Mouse (Mus musculus) frontal cortex, postnatal 36 days (tissue): ENCODE data around the gene Rpl41.

Experiments
- DNase-seq, 2 experiments: peaks; one replicate each; pipeline ENCODE4 v3.0.0; 2022; ENCODE audit warnings: low spot score in 2 of 2

Gene Rpl41

GRCm38 (mm10) chr10:128548947-128549681 lies at the start of gene Rpl41:
Gene Rpl41 (minus strand): TSS chr10:128549305.
- peak; percentile 88 to 93 for DNase-seq

DNA sequence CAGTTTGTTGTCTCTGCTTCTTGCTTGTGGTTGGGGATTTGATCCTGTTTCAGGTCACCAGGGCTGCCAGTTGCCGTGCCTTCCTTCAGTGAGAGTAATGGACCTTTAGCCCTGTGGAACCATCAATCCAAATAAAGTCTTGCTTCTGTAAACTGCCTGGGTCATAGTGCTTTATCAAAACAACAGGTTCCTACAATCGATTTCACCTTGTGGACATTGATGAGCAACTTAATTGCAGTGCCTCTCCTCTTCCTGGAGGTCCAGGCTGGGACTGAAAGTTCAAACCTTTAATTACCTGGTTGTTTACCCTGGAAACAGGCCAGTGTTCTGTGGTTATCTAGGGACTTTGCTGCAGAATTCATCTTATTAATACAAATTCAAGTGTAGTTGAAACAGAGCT lies 49.4 kb upstream of the Rpl41 start:
- DNase-seq = no peak

DNA sequence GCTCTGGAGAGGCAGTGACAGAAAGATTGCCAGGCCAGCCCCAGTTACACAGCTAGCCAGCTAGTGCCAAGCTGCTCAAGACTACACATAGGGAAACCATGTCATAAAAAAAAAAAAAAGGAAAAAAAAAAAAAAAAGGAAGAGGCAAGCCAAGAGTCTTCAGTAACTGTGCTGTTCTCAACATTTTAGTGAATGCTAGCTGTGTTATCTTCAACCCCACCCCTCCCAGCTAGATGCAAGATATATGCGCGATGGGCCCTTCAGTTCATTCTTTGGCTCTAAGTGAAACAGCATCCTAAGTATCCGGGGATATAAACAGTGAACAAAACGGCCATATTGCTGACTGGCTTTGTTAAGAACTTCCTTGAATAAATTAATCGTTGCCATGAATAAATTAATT lies 43.7 kb upstream of the Rpl41 start:
- DNase-seq = no peak

DNA sequence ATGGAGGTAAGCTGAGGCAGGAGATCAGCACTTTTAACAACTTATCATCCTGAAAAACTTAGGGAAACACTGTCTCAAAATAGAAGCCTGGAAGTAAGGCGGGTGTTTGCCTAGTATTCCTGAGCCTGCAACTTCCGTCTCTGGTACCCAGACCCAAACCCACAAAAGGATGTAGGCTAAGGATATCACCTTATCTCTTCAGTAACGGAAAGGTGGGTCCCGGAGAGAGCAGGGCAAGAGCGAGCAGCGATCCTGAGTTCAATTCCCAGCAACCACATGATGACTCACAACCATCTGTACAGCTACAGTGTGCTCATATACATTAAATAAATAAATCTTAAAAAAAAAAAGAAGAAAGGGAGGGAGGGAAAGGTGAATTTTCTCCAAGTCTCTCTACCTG lies 42.3 kb upstream of the Rpl41 start:
- no peak for DNase-seq

DNA sequence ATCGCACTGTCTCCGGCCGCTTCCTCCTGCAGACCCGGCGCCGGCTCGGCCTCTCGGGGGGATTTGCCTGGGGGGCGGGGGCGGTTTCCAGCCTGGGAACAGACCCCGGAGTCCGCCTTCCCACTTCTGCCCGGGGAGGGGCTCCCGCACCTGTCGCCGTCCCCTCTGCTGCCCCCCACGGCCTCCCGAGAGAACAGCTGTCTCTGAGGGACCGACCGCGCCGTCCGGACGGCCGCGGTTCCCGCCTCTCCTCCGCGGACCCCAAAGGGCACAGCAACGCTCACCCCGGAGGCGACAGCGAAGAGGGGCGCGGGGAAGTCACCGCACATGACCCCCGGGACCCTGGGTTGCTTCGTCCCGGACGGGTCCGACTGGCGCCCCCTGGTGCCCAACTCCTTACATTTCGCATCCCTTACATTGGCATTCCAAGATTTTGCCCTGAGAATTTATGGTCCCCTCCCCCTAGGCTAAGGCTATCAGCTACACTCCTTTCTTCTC lies 41.1 kb upstream of the Rpl41 start:
- DNase-seq = no peak

DNA sequence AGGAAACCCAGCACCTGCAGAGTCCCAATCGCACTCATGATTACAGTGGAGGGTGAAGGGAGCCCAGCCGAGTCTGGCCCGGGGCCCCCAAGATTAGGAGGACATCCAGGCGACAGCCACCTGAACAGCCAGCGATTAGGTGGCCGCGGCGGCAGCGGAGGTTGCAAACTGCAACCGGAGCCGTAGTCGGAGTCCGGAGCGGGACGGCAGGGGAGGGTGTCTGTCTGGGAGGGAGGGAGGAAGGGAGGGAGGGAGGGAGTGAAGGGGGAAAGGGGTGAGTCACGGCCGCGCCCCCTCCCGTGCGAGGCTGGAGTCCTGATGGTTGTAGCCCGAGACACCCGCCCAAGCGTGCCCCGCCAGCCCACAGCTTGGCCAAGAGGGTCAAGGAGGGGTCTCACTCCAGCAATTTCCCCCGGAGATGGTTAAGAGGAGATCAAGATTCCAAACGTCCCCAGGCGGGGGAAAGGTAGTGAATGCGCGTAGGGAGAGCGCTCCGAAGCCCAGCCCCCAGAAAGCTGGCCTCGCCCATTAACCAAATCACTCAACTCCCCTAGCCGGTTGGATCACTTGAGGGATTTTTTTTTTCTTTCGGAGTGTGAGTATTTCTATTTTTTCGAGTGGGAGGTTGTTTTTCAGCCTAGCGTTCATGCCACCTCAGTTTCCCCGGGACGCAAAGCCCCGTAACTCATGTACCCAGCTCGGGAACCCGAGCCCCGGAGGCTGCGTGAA lies 40.5 kb upstream of the Rpl41 start, which contains the start of gene Erbb3:
Erbb3 (minus strand) TSS at position 189 of the 729 bp plus-strand sequence.
- peak in 1 of 2 experiments; percentile 16 for DNase-seq

GRCm38 (mm10) chr10:128588775-128589463 lies 39.8 kb upstream of the Rpl41 start:
- no peak for DNase-seq

GRCm38 (mm10) chr10:128588136-128588535 lies 39.0 kb upstream of the Rpl41 start:
- no peak for DNase-seq

DNA sequence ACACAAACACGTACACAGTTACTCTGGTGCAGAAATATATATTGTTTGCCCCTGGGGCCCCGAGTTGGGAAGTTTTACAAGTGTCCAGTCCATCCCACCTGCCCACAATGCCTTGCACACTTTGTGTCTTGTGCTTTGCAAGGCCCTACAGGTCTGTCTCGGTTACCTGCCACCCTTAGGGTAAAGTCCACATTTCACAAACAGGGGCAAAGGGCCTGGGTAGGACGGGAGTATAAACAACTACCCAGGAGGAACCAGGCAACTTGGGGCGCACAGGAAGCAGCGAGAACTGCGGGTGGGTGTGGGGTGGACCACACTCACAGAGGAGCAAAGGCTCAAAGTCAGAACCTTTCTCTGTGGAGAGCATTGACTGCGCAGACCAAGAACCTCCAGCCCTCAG lies 38.6 kb upstream of the Rpl41 start:
- DNase-seq = no peak

GRCm38 (mm10) chr10:128587120-128587519 lies 38.0 kb upstream of the Rpl41 start:
- DNase-seq = no peak

GRCm38 (mm10) chr10:128586546-128586945 lies 37.4 kb upstream of the Rpl41 start:
- no peak for DNase-seq

- no peak for DNase-seq
Observed at GRCm38 (mm10) chr10:128584386-128584785, 35.3 kb upstream of the Rpl41 start.

GRCm38 (mm10) chr10:128583644-128584043 lies 34.5 kb upstream of the Rpl41 start:
- DNase-seq = no peak

- DNase-seq = no peak
Observed at GRCm38 (mm10) chr10:128579731-128580130, 30.6 kb upstream of the Rpl41 start.

DNA sequence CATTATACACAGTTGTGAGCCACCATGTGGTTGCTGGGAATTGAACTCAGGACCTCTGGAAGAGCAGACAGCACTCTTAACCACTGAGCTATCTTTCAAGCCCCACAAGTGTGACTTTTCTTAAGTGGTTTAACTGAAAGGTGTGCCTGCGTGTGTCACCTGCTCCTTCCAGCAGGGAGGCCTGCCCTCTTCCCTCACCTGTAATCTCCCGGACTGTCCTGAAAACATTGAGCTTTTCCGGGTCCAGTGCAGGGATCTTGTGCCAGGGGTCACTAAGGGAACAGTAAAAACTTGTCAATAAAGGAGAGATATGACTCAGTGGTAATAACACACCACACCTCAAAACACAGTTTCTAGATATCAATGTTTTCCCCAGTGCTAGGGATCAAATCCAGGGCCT lies 30.2 kb upstream of the Rpl41 start:
- DNase-seq = no peak

DNA sequence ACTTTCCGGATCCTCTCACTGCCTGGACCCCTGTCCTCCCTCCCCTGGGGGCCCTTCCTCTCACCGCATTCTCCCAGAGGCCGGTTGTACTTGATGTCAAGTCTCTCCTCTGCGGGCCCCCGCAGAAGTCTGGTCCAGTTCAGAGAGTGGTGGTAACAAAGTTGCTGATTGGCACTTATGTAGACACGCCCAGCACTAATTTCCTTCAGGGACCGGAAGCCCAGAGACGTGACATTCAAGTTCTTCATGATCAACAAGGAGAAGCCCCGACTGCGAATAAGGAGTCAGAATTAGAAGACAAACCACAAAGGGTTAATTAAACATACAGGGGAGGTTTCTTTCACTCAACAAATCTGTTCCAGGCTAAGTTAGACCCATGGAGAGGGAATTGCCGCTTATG lies 29.2 kb upstream of the Rpl41 start:
- DNase-seq = no peak

DNA sequence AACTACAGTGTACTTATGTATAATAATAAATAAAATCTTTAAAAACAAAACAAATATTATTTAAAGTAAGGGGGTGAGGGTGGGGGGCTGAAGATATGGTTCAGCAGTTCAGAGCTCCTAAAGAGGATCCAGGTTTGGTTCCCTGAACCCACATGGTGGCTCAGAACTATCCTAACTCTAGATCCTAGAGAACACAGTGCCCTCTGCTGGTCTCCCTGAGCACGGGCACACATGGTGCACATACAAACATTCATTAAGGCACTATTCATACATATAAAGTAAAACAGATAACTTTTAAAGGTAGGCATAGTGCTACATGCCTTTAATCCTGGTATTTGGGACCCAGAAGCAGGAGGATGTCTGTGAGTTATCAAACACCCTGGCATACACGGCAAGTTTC lies 26.0 kb upstream of the Rpl41 start:
- DNase-seq = no peak

GRCm38 (mm10) chr10:128565788-128566531 lies 16.9 kb upstream of the Rpl41 start, which contains the start of gene Pa2g4:
Gene Pa2g4 (minus strand): TSS chr10:128565987.
- DNase-seq = peak; percentile 99

DNA sequence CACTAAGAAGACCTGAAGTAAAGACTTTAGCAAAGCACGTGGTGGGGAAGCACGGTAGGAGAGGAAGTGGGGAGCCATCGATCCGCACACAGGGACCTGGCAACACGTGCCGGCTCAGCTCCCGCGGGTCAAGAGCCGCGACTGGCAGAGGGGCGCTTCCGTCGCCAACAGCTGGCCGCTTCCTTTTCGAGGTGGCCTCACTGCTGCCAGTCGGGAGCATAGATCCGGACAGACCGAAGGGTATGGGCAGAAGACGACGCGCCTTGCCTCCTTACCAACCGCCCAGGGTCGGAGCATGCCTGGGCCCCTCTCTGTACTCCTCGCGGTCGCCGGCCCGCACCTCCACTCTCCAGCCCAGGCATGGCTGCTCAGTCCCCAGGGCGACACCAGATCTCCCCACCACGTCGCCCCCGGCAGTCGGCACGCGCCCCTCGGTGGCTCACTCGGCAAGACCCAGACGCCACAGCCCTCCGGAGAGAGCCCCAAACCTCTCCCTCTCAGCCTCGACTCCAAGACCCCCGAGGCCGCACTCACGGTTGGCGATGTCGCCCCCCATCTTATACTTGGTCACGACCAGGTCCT lies 16.2 kb upstream of the Rpl41 start:
- DNase-seq = peak in 1 of 2 experiments; percentile 45

GRCm38 (mm10) chr10:128563544-128563943 lies 14.4 kb upstream of the Rpl41 start:
- no peak for DNase-seq

- no peak for DNase-seq
Observed at GRCm38 (mm10) chr10:128556963-128557362, 7.9 kb upstream of the Rpl41 start.
